In genomic region chr1:191055533-191055873, GRCm38 (mm10) we compare ENCODE assay signal across 20 mouse cellular contexts. TPM values are rescaled to one million over a fixed set of nuclear protein-coding genes. Genes with fewer than 3 reads are reported as not detected.
DNase-seq lines count a peak whose midpoint lies in the region; ATAC-seq and TF ChIP-seq lines count a peak whose summit lies in the region.
"Had no signal": no experiment of that assay in that cellular context is flagged by ENCODE, and none has a peak within 500 bp of the region (broad histone marks: within the 10 kb centered on the region; RNA-seq: fewer than 3 reads in every experiment).

No protein-coding gene starts in this region.

- no peak overlapping the region for H3K9ac ChIP-seq in heart, embryonic 13.5 days
- no peak overlapping the region for H3K9ac ChIP-seq in liver, embryonic 14.5 days (replicated peaks)
- H3K9ac ChIP-seq: embryonic facial prominence, embryonic 15.5 days; forebrain, embryonic 13.5 days; lung, embryonic 15.5 days had no signal

- ATAC-seq in heart, embryonic 13.5 days (ENCODE audit: extremely low read depth, insufficient number of reproducible peaks, low FRiP score, low TSS enrichment), result no peak
- peak; percentile 71 for ATAC-seq in liver, embryonic 14.5 days (ENCODE audit: insufficient read depth)
- ATAC-seq: forebrain, embryonic 13.5 days had no signal

- no peaks in the 10 kb centered on the region for H3K9me3 ChIP-seq in heart, embryonic 13.5 days
- H3K9me3 ChIP-seq in liver, embryonic 14.5 days (ENCODE audit: control insufficient read depth, low read length), result no peaks in the 10 kb centered on the region
- H3K9me3 ChIP-seq: embryonic facial prominence, embryonic 15.5 days; forebrain, embryonic 13.5 days; lung, embryonic 15.5 days had no signal

- H3K36me3 ChIP-seq in heart, embryonic 13.5 days, result peaks cover 22% of the 10 kb centered on the region; the same call in 1 of the 2 replicates
- H3K36me3 ChIP-seq in liver, embryonic 14.5 days (replicated peaks; ENCODE audit: control insufficient read depth, insufficient read depth, low read depth), result no peaks in the 10 kb centered on the region
- H3K36me3 ChIP-seq: embryonic facial prominence, embryonic 15.5 days; lung, embryonic 15.5 days had no signal

- intact Hi-C loops in gastrocnemius, adult 2 months (cut with DNase I), result loop anchor here (5.0 kb wide), 1 partner anchor 48 kb away; no protein-coding TSS in a partner anchor

- H3K4me3 ChIP-seq in heart, embryonic 13.5 days, result no peak overlapping the region
- no peak overlapping the region for H3K4me3 ChIP-seq in liver, embryonic 14.5 days (ENCODE audit: insufficient read depth in 1 of 2, low read depth in 2 of 2, low read length in 2 of 2)
- no peak overlapping the region for H3K4me3 ChIP-seq in gastrocnemius, adult 2 months
- H3K4me3 ChIP-seq: embryonic facial prominence, embryonic 15.5 days; forebrain, embryonic 13.5 days; lung, embryonic 15.5 days had no signal

- TF ChIP-seq EP300 in liver, embryonic 14.5 days (IDR thresholded peaks at IDR 0.05; ENCODE audit: low read depth), result no peak; the same call in 1 of the 2 replicates

- H3K27me3 ChIP-seq in heart, embryonic 13.5 days (replicated peaks), result no peaks in the 10 kb centered on the region
- H3K27me3 ChIP-seq in liver, embryonic 14.5 days (ENCODE audit: control insufficient read depth, insufficient read depth, low read length), result no peaks in the 10 kb centered on the region
- H3K27me3 ChIP-seq: embryonic facial prominence, embryonic 15.5 days; forebrain, embryonic 13.5 days; lung, embryonic 15.5 days had no signal

- WGBS in heart, embryonic 13.5 days, result 51% methylated on average over 2 of the region's 2 CpGs
- WGBS in liver, embryonic 14.5 days (ENCODE audit: insufficient replicate concordance), result 36% methylated on average over 2 of the region's 2 CpGs

- H3K4me2 ChIP-seq in heart, embryonic 13.5 days, result no peak overlapping the region
- H3K4me2 ChIP-seq in liver, embryonic 14.5 days (ENCODE audit: low read depth), result no peak overlapping the region
- H3K4me2 ChIP-seq: embryonic facial prominence, embryonic 15.5 days; forebrain, embryonic 13.5 days; lung, embryonic 15.5 days had no signal

- peak; percentile 45 for TF ChIP-seq CTCF in liver, embryonic 14.5 days (IDR thresholded peaks at IDR 0.05; ENCODE audit: low read depth)
- no peak for TF ChIP-seq CTCF in gastrocnemius, adult 2 months (IDR thresholded peaks at IDR 0.05)

- H3K4me1 ChIP-seq in heart, embryonic 13.5 days, result peaks cover 7% of the 10 kb centered on the region
- peaks cover 7 to 14% of the 10 kb centered on the region in 2 experiments; a peak in 3 of 4 replicates for H3K4me1 ChIP-seq in liver, embryonic 14.5 days (replicated peaks; ENCODE audit: control insufficient read depth in 2 of 2, insufficient read depth in 2 of 2, low read length in 1 of 2)
- H3K4me1 ChIP-seq: embryonic facial prominence, embryonic 15.5 days; forebrain, embryonic 13.5 days; lung, embryonic 15.5 days had no signal

- DNase-seq in heart, adult 8-10 months (ENCODE audit: low spot score), result no peak
- peak; percentile 10 for DNase-seq in retina, embryonic 14.5 days (ENCODE audit: low spot score)
- no peak for DNase-seq in retina, postnatal 1 day
- DNase-seq in liver, embryonic 14.5 days (ENCODE audit: low read depth in 3 of 3, low spot score in 3 of 3), result no peak
- DNase-seq in adipocyte (ENCODE audit: low spot score), result no peak
- DNase-seq in kidney, adult 9 months, result no peak
- no peak for DNase-seq in gastrocnemius, adult 2 months
- DNase-seq: cerebellum, adult 2 months; layer of hippocampus, postnatal 36 days; left cerebral cortex, postnatal 4 days; thymus, postnatal 25 days had no signal

- H3K27ac ChIP-seq in heart, embryonic 13.5 days (replicated peaks), result peak overlapping the region; percentile 68; the same call in 1 of the 2 replicates
- H3K27ac ChIP-seq in liver, embryonic 14.5 days, result peak overlapping the region; percentile 68; the same call in 1 of the 2 replicates
- no peak overlapping the region for H3K27ac ChIP-seq in gastrocnemius, adult 2 months
- H3K27ac ChIP-seq: embryonic facial prominence, embryonic 15.5 days; forebrain, embryonic 13.5 days; lung, embryonic 15.5 days had no signal

RNA-seq across cellular contexts. Expression of gene Tatdn3, which starts 7.2 kb away (rescaled TPM):
- polyA plus RNA-seq in heart, embryonic 13.5 days (2015; fragmentation: Nextera tagmentation; extraction: Ambion mirVana), result 15.8 and 17.5 TPM in 2 replicates
- 10 to 100 TPM in 3 of 4 experiments, 1 to 10 TPM in 1; 9.6 to 17.8 (median 12.1) TPM for total RNA-seq in heart, adult 8-10 months (2022)
- polyA plus RNA-seq in liver, embryonic 14.5 days (2012; rRNA removed), result 4.6 and 6.5 TPM in 2 replicates
- 8.5 and 8.7 TPM in 2 replicates for polyA plus RNA-seq in liver, embryonic 14.5 days (2014; fragmentation: Nextera tagmentation; extraction: Ambion mirVana)
- 10 to 100 TPM; 14.4 to 15.2 TPM for total RNA-seq in gastrocnemius, adult 2 months (2021)

RNA-seq across cellular contexts. Expression of gene Nsl1, which starts 7.3 kb away (rescaled TPM):
- polyA plus RNA-seq in heart, embryonic 13.5 days (2015; fragmentation: Nextera tagmentation; extraction: Ambion mirVana), result 12.4 and 14.0 TPM in 2 replicates
- total RNA-seq in heart, adult 8-10 months (2022), result under 1 TPM; 0.19 to 0.79 (median 0.34) TPM
- polyA plus RNA-seq in liver, embryonic 14.5 days (2012; rRNA removed), result 5.3 and 11.2 TPM in 2 replicates
- 8.8 and 11.6 TPM in 2 replicates for polyA plus RNA-seq in liver, embryonic 14.5 days (2014; fragmentation: Nextera tagmentation; extraction: Ambion mirVana)
- under 1 TPM; 0.05 to 0.08 TPM for total RNA-seq in gastrocnemius, adult 2 months (2021)

RNA-seq across cellular contexts. Expression of gene Spata45, which starts 19.1 kb away (rescaled TPM):
- polyA plus RNA-seq in heart, embryonic 13.5 days (2015; fragmentation: Nextera tagmentation; extraction: Ambion mirVana), result not detected in 2 replicates
- total RNA-seq in heart, adult 8-10 months (2022), result not detected
- polyA plus RNA-seq in liver, embryonic 14.5 days (2012; rRNA removed), result not detected in 2 replicates
- polyA plus RNA-seq in liver, embryonic 14.5 days (2014; fragmentation: Nextera tagmentation; extraction: Ambion mirVana), result not detected in 2 replicates
- total RNA-seq in gastrocnemius, adult 2 months (2021), result not detected
- total RNA-seq: adrenal gland, postnatal 10 days; gastrocnemius, adult 18-20 months; hematopoietic stem cell, adult 5-6 weeks; layer of hippocampus, postnatal 36 days; left cerebral cortex, postnatal 4 days; neutrophil, adult 5-6 weeks had no signal
- polyA plus RNA-seq: cerebellum, adult 2 months; embryonic facial prominence, embryonic 15.5 days; forebrain, embryonic 13.5 days; intestine, embryonic 14.5 days; lung, embryonic 15.5 days had no signal

RNA-seq across cellular contexts. Expression of gene Flvcr1, which starts 29.5 kb away (rescaled TPM):
- polyA plus RNA-seq in heart, embryonic 13.5 days (2015; fragmentation: Nextera tagmentation; extraction: Ambion mirVana), result 2.6 and 3.1 TPM in 2 replicates
- 1 to 10 TPM; 3.5 to 6.5 (median 4.0) TPM for total RNA-seq in heart, adult 8-10 months (2022)
- 4.5 and 6.4 TPM in 2 replicates for polyA plus RNA-seq in liver, embryonic 14.5 days (2012; rRNA removed)
- polyA plus RNA-seq in liver, embryonic 14.5 days (2014; fragmentation: Nextera tagmentation; extraction: Ambion mirVana), result 4.5 and 4.9 TPM in 2 replicates
- total RNA-seq in gastrocnemius, adult 2 months (2021), result 10 to 100 TPM; 13.0 to 16.2 TPM

RNA-seq across cellular contexts. Expression of gene Batf3, which starts 42.1 kb away (rescaled TPM):
- polyA plus RNA-seq in heart, embryonic 13.5 days (2015; fragmentation: Nextera tagmentation; extraction: Ambion mirVana), result 3.5 and 4.3 TPM in 2 replicates
- under 1 TPM in 3 of 4 experiments, not detected in 1; 0.49 to 0.75 (median 0.69) TPM for total RNA-seq in heart, adult 8-10 months (2022)
- 1.6 and 1.8 TPM in 2 replicates for polyA plus RNA-seq in liver, embryonic 14.5 days (2012; rRNA removed)
- 1.5 and 2.4 TPM in 2 replicates for polyA plus RNA-seq in liver, embryonic 14.5 days (2014; fragmentation: Nextera tagmentation; extraction: Ambion mirVana)
- total RNA-seq in gastrocnemius, adult 2 months (2021), result under 1 TPM in 1 of 2 experiments, not detected in 1; 0.38 TPM
- total RNA-seq: gastrocnemius, adult 18-20 months; hematopoietic stem cell, adult 5-6 weeks had no signal
